Mouse (Mus musculus) forebrain, postnatal 0 days (tissue): ENCODE data around the gene S1pr5. TPM values are rescaled to one million over a fixed set of nuclear protein-coding genes. Genes with fewer than 3 reads are reported as not detected.

Experiments
- ATAC-seq: fragments of 200-750 bp; cut with Nextera tagmentation; 2 replicates; pipeline ENCODE4 v1.8.0; 2017; ENCODE audit warnings: mild to moderate bottlenecking, moderate library complexity
- DNase-seq: peaks from one replicate; pipeline ENCODE4 v3.0.0-alpha.2; 2015
- H3K27ac ChIP-seq: fragments of 300-500 bp; sonication (generic); 2 replicates; pipeline ENCODE4 v1.5.1; 2014; ENCODE audit warnings: low read depth, mild to moderate bottlenecking, antibody characterized with exemption, low read length, moderate library complexity, mixed read lengths
- H3K27me3 ChIP-seq: fragments of 300-500 bp; sonication (generic); 2 replicates; pipeline ENCODE4 v1.6.1; 2014; ENCODE audit warnings: mild to moderate bottlenecking, low read length, mixed read lengths; ENCODE audit not compliant: insufficient read depth
- H3K36me3 ChIP-seq: fragments of 300-500 bp; sonication (generic); 2 replicates; pipeline ENCODE4 v1.6.1; 2014; ENCODE audit warnings: mild to moderate bottlenecking, moderate library complexity; ENCODE audit not compliant: insufficient read depth
- H3K4me1 ChIP-seq: fragments of 300-500 bp; sonication (generic); 2 replicates; pipeline ENCODE4 v1.6.1; 2014; ENCODE audit warnings: antibody characterized with exemption; ENCODE audit not compliant: insufficient read depth
- H3K4me2 ChIP-seq: fragments of 300-500 bp; sonication (generic); 2 replicates; pipeline ENCODE4 v1.6.1; 2014; ENCODE audit warnings: low read depth, mild to moderate bottlenecking, moderate library complexity
- H3K4me3 ChIP-seq: fragments of 300-500 bp; sonication (generic); 2 replicates; pipeline ENCODE4 v1.5.1; 2014; ENCODE audit warnings: low read depth, low read length, mixed read lengths
- H3K9ac ChIP-seq: fragments of 300-500 bp; sonication (generic); 2 replicates; pipeline ENCODE4 v1.6.1; 2014; ENCODE audit warnings: mild to moderate bottlenecking
- H3K9me3 ChIP-seq: fragments of 300-500 bp; sonication (generic); 2 replicates; pipeline ENCODE4 v1.6.1; 2016; ENCODE audit warnings: low read length
- CTCF ChIP-seq: sonication (generic); IDR thresholded peaks from 2 replicates; pipeline ENCODE4 v1.5.1; 2016; ENCODE audit warnings: antibody characterized with exemption, control low read depth, low read depth
- WGBS: fragments of 180-500 bp; shearing (Covaris S2); extraction: QIAGEN DNeasy Blood & Tissue Kit; methylation state at CpG from one replicate; pipeline ENCODE4 v1.1.7; 2014; 5-methylcytosine and 5-hydroxymethylcytosine counted together
- polyA plus RNA-seq: library from polyadenylated mRNA; unstranded; fragments of >200 nt; fragmentation: Nextera tagmentation; extraction: Ambion mirVana; gene quantifications from 2 replicates; pipeline ENCODE4 v1.2.1, GENCODE M21; 2015
- total RNA-seq: library from RNA; depleted of rRNA; stranded (reverse); fragments of >200 nt; gene quantifications from 2 replicates; pipeline ENCODE4 v1.2.3, GENCODE M21; 2014

Gene S1pr5
- total and polyA plus RNA-seq, 2 experiments from 2014 or later, result 2.3 to 2.7 TPM

DNA sequence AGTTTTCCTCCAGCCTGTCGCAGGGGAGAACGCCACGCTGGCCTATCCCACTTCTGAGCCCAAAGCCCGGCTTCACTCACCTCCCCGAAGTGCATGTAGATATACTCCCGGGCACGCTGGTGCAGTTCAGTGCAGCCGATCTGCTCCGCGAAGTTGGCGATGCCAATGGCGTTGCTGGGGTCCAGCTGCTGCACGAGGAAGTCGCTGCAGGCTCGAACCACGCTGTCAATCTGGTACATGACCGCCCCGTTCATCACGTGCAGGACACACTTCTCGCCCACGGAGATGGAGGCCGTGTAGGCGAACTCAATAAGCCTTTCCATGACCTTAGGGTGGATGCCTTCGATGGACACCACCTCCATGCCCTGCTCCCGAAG is 11.3 kb downstream of the S1pr5 start:
- TF ChIP-seq CTCF, result no peak
- Histone ChIP-seq H3K4me1 (peaks cover 14% of the 10 kb centered on the region; the same call in 1 of the 2 replicates), H3K36me3 (peaks cover 11% of the 10 kb centered on the region), H3K27ac (no peak overlapping the region), H3K9me3 (no peaks in the 10 kb centered on the region), H3K4me2 (peak overlapping the region; percentile 76), H3K27me3 (no peaks in the 10 kb centered on the region), H3K9ac (peak overlapping the region; percentile 95), H3K4me3 (no peak overlapping the region)
- 84% methylated on average over 25 of the region's 25 CpGs for WGBS
- no peak for DNase-seq
- no peak for ATAC-seq

DNA sequence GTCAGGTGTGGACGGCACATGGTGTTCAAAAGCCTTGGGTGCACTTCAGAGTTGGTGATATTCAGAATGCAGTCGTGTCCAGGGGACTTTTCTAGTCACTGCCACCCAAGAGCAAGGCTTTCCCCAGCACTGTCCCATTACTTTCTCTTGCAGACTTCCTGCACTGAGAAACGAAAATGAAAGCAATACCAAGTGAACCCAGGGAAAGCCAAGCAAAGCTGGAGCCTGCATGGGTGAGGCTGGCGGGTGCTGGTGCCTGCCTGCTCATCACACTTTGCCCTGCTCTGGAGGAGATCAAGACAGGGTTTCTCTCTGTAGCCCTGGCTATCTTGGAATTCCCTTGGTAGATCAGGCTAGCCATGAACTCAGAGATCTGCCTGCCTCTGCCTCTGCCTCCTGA is 12.9 kb downstream of the S1pr5 start:
- WGBS, result 88% methylated on average over 4 of the region's 4 CpGs
- no peak for TF ChIP-seq CTCF
- ATAC-seq (no peak), DNase-seq (no peak)
- Histone ChIP-seq H3K27ac (no peak overlapping the region), H3K27me3 (no peaks in the 10 kb centered on the region), H3K4me3 (no peak overlapping the region), H3K9me3 (no peaks in the 10 kb centered on the region), H3K4me1 (peaks cover 14% of the 10 kb centered on the region; the same call in 1 of the 2 replicates), H3K36me3 (peaks cover 20% of the 10 kb centered on the region), H3K9ac (no peak overlapping the region), H3K4me2 (no peak overlapping the region)

DNA sequence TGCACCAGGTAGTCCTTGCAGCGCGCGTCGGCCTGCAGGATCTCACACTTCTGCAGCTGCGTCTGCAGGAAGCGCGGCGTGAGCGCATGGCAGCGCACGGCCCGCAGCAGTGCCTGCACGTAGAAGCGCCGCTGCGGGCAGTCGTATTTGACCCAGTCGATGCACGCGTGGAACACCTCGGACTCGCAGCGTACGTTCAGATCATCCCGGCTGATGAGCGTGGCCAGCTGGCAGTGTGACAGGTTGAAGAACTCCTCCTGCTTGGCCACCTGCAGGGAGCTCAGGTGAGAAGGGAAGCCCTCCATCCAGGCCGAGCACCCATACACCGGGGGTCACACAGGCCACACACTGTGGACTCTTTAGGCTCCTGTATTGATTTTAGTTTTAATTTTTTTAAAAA is 14.4 kb downstream of the S1pr5 start:
- no peak overlapping the region for H3K27ac ChIP-seq
- no peak overlapping the region for H3K4me3 ChIP-seq
- TF ChIP-seq CTCF, result no peak
- H3K27me3 ChIP-seq, result no peaks in the 10 kb centered on the region
- DNase-seq (no peak), ATAC-seq (no peak)
- WGBS, result 90% methylated on average over 28 of the region's 28 CpGs
- peaks cover 14% of the 10 kb centered on the region; the same call in 1 of the 2 replicates for H3K4me1 ChIP-seq
- peaks cover 31% of the 10 kb centered on the region for H3K36me3 ChIP-seq
- H3K4me2 ChIP-seq, result no peak overlapping the region
- H3K9ac ChIP-seq, result no peak overlapping the region
- no peaks in the 10 kb centered on the region for H3K9me3 ChIP-seq

DNA sequence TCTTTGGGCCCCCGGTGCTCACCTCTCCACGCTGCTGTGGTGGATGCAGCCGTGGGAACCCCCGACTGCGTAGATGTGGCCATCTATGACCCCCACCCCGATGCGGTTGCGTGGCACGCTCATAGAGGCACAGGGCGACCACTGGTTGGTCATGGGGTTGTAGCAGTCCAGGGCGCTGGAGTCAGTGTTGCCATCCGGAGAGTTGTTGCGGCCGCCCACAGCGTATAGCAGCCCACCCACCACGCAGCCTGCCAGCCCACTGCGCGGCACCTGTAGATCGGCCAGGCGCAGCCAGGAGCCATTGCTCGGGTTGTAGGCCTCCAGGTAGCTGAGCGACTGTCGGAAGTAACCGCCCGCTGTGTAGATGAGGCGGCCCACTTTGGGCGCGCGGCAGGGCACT is 14.9 kb downstream of the S1pr5 start:
- no peak for ATAC-seq
- DNase-seq, result no peak
- H3K4me3 ChIP-seq, result no peak overlapping the region
- H3K27me3 ChIP-seq, result no peaks in the 10 kb centered on the region
- no peaks in the 10 kb centered on the region for H3K9me3 ChIP-seq
- TF ChIP-seq CTCF, result no peak
- H3K9ac ChIP-seq, result no peak overlapping the region
- H3K4me1 ChIP-seq, result peaks cover 14% of the 10 kb centered on the region; the same call in 1 of the 2 replicates
- H3K4me2 ChIP-seq, result no peak overlapping the region
- H3K27ac ChIP-seq, result no peak overlapping the region
- H3K36me3 ChIP-seq, result peaks cover 31% of the 10 kb centered on the region
- 93% methylated on average over 29 of the region's 29 CpGs for WGBS

DNA sequence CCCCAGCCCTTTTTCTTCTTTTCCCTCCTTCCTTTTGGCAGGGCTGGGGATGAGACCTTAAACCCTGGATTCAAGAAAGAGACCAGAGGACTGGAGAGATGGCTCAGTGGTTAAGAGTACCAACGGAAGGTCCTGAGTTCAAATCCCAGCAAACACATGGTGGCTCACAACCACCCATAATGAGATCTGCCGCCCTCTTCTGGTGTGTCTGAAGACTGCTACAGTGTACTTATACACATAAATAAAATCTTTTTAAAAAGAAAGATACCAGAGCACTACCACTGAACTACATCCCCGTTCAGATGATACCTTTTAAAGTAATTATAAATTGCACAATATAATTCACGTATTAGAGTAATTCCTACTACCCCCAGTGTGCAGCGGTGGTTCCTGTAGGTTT is 15.4 kb downstream of the S1pr5 start:
- Histone ChIP-seq H3K4me3 (no peak overlapping the region), H3K27me3 (no peaks in the 10 kb centered on the region), H3K36me3 (peaks cover 31% of the 10 kb centered on the region), H3K9me3 (no peaks in the 10 kb centered on the region), H3K9ac (no peak overlapping the region), H3K4me2 (no peak overlapping the region), H3K4me1 (peaks cover 10% of the 10 kb centered on the region; the same call in 1 of the 2 replicates), H3K27ac (no peak overlapping the region)
- WGBS, result 91% methylated on average over 5 of the region's 5 CpGs
- no peak for TF ChIP-seq CTCF
- no peak for ATAC-seq
- no peak for DNase-seq

DNA sequence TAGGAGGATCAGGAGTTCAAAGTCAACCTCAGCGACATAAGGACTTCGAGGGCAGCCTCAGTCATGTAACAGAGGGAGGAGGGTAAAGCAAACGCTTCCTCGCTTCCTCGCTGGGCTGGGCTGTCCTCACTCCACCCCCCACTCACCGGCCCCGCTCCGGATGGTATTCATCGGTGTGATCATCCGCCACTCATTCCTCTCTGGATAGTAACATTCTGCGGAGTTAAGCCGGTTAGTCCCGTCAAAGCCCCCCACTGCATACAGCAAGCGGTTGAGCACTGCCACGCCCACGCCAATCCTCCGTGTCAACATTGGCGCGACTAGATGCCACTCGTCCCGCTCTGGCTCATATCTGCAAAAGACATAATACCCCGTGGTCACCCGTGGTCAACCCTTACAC is 16.7 kb downstream of the S1pr5 start:
- no peak overlapping the region for H3K4me2 ChIP-seq
- peaks cover 31% of the 10 kb centered on the region for H3K36me3 ChIP-seq
- no peaks in the 10 kb centered on the region for H3K27me3 ChIP-seq
- TF ChIP-seq CTCF, result no peak
- 60% methylated on average over 23 of the region's 23 CpGs for WGBS
- H3K4me1 ChIP-seq, result no peaks in the 10 kb centered on the region; the same call in 1 of the 2 replicates
- H3K9ac ChIP-seq, result no peak overlapping the region
- ATAC-seq (no peak), DNase-seq (no peak)
- H3K4me3 ChIP-seq, result no peak overlapping the region
- H3K9me3 ChIP-seq, result no peaks in the 10 kb centered on the region
- H3K27ac ChIP-seq, result no peak overlapping the region

DNA sequence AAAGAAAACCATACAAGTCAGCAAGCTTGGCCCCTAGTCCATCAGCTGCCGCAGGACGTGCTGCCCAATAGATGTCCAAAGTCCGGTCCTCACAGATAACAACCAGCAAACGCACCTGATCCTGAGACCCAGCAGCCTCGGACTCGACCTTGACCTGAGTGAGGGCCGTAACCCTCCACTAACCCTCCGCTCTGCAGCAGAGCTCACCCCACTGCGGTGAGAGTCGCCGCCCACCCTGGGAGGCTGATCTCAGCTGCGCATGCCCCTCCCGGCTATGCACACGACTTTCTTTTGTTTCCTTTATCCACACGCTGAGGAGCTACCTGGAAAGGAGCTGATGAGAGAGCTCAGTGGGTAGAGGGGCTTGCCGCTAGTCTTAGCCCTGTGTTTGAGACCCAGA is 20.9 kb downstream of the S1pr5 start:
- peak overlapping the region; percentile 40 for H3K9ac ChIP-seq

More for the DNA sequence above, 20.9 kb downstream of the S1pr5 start:
- Histone ChIP-seq H3K27ac (no peak overlapping the region), H3K4me3 (peak overlapping the region; percentile 27), H3K4me1 (no peaks in the 10 kb centered on the region), H3K4me2 (peak overlapping the region; percentile 51), H3K9me3 (no peaks in the 10 kb centered on the region), H3K36me3 (peaks cover 21% of the 10 kb centered on the region), H3K27me3 (no peaks in the 10 kb centered on the region)
- peak; percentile 79 for DNase-seq
- ATAC-seq, result peak; percentile 91
- 10% methylated on average over 16 of the region's 16 CpGs for WGBS
- TF ChIP-seq CTCF, result no peak
